Mouse (Mus musculus): Measurements from ENCODE around the gene Abcc1. TPM values are rescaled to one million over a fixed set of nuclear protein-coding genes. Genes with fewer than 3 reads are reported as not detected.

Gene Abcc1
- polyA plus RNA-seq, 1 experiment from 2014 or later, result 2.6 TPM

DNA sequence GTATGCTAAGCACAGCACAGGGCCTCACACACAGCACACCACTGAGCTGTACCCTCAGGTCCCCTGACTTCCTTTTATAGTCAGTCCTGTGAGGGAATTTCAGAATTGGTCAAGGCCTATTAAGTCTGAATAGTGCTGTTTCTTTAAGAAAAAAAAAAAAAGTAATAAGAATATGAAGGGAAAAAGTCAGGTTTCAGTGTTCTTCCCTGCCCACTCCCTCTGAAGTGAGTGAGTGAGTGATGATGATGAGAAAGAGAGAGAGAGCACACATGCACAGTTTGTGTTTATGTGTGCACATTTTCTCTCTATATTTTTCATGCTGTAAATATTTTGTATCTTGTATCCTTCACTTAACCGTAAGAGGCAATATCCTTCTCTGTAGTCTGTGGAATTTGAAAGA is 11.0 kb downstream of the Abcc1 start:
- WGBS, result 25% methylated on average over 1 of the region's 1 CpGs
- TF ChIP-seq CTCF (IDR thresholded peaks at IDR 0.05; ENCODE audit: low read depth), result no peak
- H3K9ac ChIP-seq (ENCODE audit: low read depth, low read length), result no peak overlapping the region
- no peak overlapping the region for H3K27ac ChIP-seq (ENCODE audit: low read depth, low read length)
- H3K9me3 ChIP-seq (ENCODE audit: control insufficient read depth), result no peaks in the 10 kb centered on the region
- no peaks in the 10 kb centered on the region for H3K4me1 ChIP-seq (replicated peaks; ENCODE audit: control insufficient read depth, insufficient read depth, low read length)
- no peak for ATAC-seq
- H3K4me2 ChIP-seq (replicated peaks; ENCODE audit: low read depth), result no peak overlapping the region
- H3K4me3 ChIP-seq (ENCODE audit: low read depth, low read length), result no peak overlapping the region
- no peaks in the 10 kb centered on the region for H3K27me3 ChIP-seq (replicated peaks; ENCODE audit: control insufficient read depth, insufficient read depth, low read length)
- no peaks in the 10 kb centered on the region for H3K36me3 ChIP-seq (ENCODE audit: control insufficient read depth, insufficient read depth)

DNA sequence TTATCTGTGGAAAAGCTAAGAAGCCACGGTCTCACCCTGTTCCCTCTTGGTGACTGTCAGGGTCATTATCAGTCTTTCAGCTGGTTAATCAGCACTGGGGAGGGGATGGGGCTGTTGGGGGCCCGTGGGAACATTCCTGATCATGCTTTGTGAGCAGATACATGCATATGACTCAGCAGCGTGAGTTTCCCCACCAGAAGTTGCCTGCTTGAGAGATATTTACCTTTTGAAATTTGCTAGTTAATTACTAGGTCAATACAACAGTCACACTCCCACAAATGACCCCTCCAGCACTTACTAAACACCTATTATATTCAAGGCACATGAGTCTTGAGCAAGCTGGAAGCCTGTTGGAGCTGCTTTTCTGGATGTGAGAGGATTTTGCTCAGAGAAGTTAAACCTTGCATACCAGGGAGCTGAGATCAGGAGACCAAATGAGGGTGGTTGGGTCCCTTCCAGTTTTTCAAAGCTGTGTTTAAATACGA is 11.5 kb downstream of the Abcc1 start:
- Histone ChIP-seq H3K27ac (ENCODE audit: low read depth, low read length) (no peak overlapping the region), H3K36me3 (ENCODE audit: control insufficient read depth, insufficient read depth) (no peaks in the 10 kb centered on the region), H3K9ac (ENCODE audit: low read depth, low read length) (no peak overlapping the region), H3K9me3 (ENCODE audit: control insufficient read depth) (no peaks in the 10 kb centered on the region), H3K27me3 (replicated peaks; ENCODE audit: control insufficient read depth, insufficient read depth, low read length) (no peaks in the 10 kb centered on the region), H3K4me3 (ENCODE audit: low read depth, low read length) (no peak overlapping the region), H3K4me1 (replicated peaks; ENCODE audit: control insufficient read depth, insufficient read depth, low read length) (no peaks in the 10 kb centered on the region), H3K4me2 (replicated peaks; ENCODE audit: low read depth) (no peak overlapping the region; the same call in 1 of the 2 replicates)
- TF ChIP-seq CTCF (IDR thresholded peaks at IDR 0.05; ENCODE audit: low read depth), result no peak
- ATAC-seq, result no peak
- WGBS, result 22% methylated on average over 4 of the region's 4 CpGs

DNA sequence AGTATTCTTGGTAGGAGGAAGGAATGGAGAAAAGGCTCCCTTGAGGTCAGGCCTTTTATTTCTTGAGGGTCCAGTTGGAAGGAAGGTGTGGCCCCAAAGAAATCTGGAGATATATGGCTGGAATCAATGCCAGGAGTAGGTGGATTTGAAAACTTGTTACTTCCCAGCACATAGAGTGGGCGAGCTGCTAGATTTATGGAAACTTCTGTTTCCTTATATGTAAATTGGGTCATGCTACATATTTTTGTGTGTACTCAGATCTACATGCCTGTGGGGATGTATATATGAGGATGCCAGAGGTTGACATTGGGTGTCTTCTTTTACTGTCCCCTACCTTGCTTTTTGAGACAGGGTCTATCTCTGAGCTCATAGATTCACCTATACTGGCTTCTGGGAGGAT is 14.6 kb downstream of the Abcc1 start:
- Histone ChIP-seq H3K36me3 (ENCODE audit: control insufficient read depth, insufficient read depth) (no peaks in the 10 kb centered on the region), H3K9ac (ENCODE audit: low read depth, low read length) (no peak overlapping the region), H3K9me3 (ENCODE audit: control insufficient read depth) (no peaks in the 10 kb centered on the region), H3K4me2 (replicated peaks; ENCODE audit: low read depth) (no peak overlapping the region), H3K27me3 (replicated peaks; ENCODE audit: control insufficient read depth, insufficient read depth, low read length) (no peaks in the 10 kb centered on the region), H3K4me1 (replicated peaks; ENCODE audit: control insufficient read depth, insufficient read depth, low read length) (no peaks in the 10 kb centered on the region), H3K4me3 (ENCODE audit: low read depth, low read length) (no peak overlapping the region), H3K27ac (ENCODE audit: low read depth, low read length) (no peak overlapping the region)
- no peak for TF ChIP-seq CTCF (IDR thresholded peaks at IDR 0.05; ENCODE audit: low read depth)
- ATAC-seq, result no peak
- 85% methylated on average over 1 of the region's 1 CpGs for WGBS

DNA sequence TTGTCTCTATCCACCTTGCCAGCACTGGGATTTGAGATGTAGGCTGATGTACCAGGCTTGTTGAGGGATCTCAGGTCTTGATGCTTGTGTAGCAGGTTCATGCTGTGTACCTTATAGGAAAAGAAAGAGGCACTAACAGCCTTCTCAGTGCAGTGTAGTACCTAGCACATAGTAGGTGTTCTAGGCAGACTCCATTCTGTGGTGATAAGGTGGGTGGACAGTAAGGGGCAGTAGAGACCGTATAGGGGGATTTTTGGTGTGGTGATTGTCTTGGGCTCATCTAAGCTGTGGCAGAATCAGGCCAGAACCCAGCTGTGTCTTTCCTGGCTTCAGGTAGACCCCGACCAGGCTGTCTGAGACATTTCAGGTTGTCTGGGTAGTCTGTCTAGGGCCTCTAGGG is 15.0 kb downstream of the Abcc1 start:
- Histone ChIP-seq H3K27me3 (replicated peaks; ENCODE audit: control insufficient read depth, insufficient read depth, low read length) (no peaks in the 10 kb centered on the region), H3K4me1 (replicated peaks; ENCODE audit: control insufficient read depth, insufficient read depth, low read length) (no peaks in the 10 kb centered on the region), H3K4me3 (ENCODE audit: low read depth, low read length) (no peak overlapping the region), H3K9me3 (ENCODE audit: control insufficient read depth) (no peaks in the 10 kb centered on the region), H3K4me2 (replicated peaks; ENCODE audit: low read depth) (no peak overlapping the region), H3K27ac (ENCODE audit: low read depth, low read length) (no peak overlapping the region), H3K9ac (ENCODE audit: low read depth, low read length) (no peak overlapping the region), H3K36me3 (ENCODE audit: control insufficient read depth, insufficient read depth) (no peaks in the 10 kb centered on the region)
- TF ChIP-seq CTCF (IDR thresholded peaks at IDR 0.05; ENCODE audit: low read depth), result no peak
- 84% methylated on average over 2 of the region's 2 CpGs for WGBS
- no peak for ATAC-seq

DNA sequence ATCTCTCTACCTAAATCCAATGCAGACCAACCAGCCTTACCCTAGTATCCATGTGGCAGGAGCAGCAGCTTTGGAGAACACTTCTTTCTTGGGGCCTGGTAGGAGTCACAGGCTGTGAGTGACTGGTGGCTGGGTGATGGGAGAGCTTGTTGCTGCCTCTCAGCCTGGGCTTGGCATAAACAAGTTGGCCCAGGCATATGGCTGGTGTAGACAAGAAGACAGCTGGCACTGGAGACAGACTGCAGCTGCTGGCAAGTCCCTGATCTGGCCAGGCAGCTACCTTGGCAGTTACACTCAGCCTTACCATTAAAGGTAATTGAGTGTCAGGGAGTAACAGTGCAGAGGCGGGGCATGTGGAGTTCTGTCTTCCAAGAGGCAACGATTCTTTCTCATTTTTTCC is 16.0 kb downstream of the Abcc1 start:
- no peak overlapping the region for H3K27ac ChIP-seq (ENCODE audit: low read depth, low read length)
- no peaks in the 10 kb centered on the region for H3K4me1 ChIP-seq (replicated peaks; ENCODE audit: control insufficient read depth, insufficient read depth, low read length)
- WGBS, result 59% methylated on average over 2 of the region's 2 CpGs

DNA sequence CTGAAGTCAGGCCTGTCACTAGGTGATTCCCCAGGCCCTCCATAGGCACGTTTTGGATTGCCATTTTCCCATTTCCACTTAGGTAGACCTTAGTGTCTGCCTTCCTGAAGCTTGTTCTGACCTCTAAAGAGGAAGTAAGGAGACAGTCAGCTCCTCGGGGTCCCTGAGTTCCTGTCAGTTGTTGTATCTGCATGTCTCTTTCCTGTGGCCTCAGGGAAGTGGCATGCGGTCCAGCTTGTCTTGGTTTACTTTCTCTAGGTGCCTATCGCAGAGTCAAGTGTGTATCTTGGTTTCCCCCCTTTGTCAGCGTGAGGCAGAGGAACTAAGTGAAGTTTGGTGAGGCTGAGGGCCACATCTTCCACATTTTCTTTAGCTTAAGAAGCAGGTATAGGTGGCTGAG is 17.3 kb downstream of the Abcc1 start:
- WGBS, result 72% methylated on average over 5 of the region's 5 CpGs

More for the DNA sequence above, 16.0 kb downstream of the Abcc1 start:
- H3K4me3 ChIP-seq (ENCODE audit: low read depth, low read length), result no peak overlapping the region
- no peak overlapping the region for H3K4me2 ChIP-seq (replicated peaks; ENCODE audit: low read depth)
- no peaks in the 10 kb centered on the region for H3K27me3 ChIP-seq (replicated peaks; ENCODE audit: control insufficient read depth, insufficient read depth, low read length)
- no peaks in the 10 kb centered on the region for H3K36me3 ChIP-seq (ENCODE audit: control insufficient read depth, insufficient read depth)
- ATAC-seq, result no peak
- no peak overlapping the region for H3K9ac ChIP-seq (ENCODE audit: low read depth, low read length)
- no peaks in the 10 kb centered on the region for H3K9me3 ChIP-seq (ENCODE audit: control insufficient read depth)
- TF ChIP-seq CTCF (IDR thresholded peaks at IDR 0.05; ENCODE audit: low read depth), result no peak

DNA sequence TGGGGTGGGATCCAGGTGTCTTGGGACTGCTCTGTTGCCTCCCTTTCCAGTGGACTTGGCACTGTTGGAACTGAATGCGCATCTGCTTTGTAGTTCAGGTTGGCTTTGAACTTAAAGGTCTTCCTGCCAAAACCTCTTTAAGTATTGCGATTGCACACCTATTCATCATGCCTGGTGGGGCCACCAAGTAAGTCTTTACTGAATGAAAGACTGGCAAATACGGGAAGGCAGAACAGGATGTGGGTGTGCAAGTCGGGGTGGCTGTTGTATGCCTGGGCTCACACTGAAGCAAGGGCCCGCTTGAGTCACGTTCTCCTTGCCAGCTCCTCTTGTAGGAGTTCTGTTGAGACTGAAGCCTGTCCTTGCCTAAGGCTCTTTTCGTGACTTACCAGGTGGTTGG is 18.5 kb downstream of the Abcc1 start:
- no peak overlapping the region for H3K4me3 ChIP-seq (ENCODE audit: low read depth, low read length)
- no peak for ATAC-seq
- H3K27ac ChIP-seq (ENCODE audit: low read depth, low read length), result no peak overlapping the region
- no peaks in the 10 kb centered on the region for H3K36me3 ChIP-seq (ENCODE audit: control insufficient read depth, insufficient read depth)
- no peak for TF ChIP-seq CTCF (IDR thresholded peaks at IDR 0.05; ENCODE audit: low read depth)
- H3K4me2 ChIP-seq (replicated peaks; ENCODE audit: low read depth), result no peak overlapping the region
- H3K9ac ChIP-seq (ENCODE audit: low read depth, low read length), result no peak overlapping the region
- H3K27me3 ChIP-seq (replicated peaks; ENCODE audit: control insufficient read depth, insufficient read depth, low read length), result no peaks in the 10 kb centered on the region
- H3K9me3 ChIP-seq (ENCODE audit: control insufficient read depth), result no peaks in the 10 kb centered on the region
- WGBS, result 87% methylated on average over 7 of the region's 7 CpGs
- H3K4me1 ChIP-seq (replicated peaks; ENCODE audit: control insufficient read depth, insufficient read depth, low read length), result no peaks in the 10 kb centered on the region

More for the DNA sequence above, 17.3 kb downstream of the Abcc1 start:
- Histone ChIP-seq H3K36me3 (ENCODE audit: control insufficient read depth, insufficient read depth) (no peaks in the 10 kb centered on the region), H3K4me2 (replicated peaks; ENCODE audit: low read depth) (no peak overlapping the region), H3K4me3 (ENCODE audit: low read depth, low read length) (no peak overlapping the region), H3K9ac (ENCODE audit: low read depth, low read length) (no peak overlapping the region), H3K27me3 (replicated peaks; ENCODE audit: control insufficient read depth, insufficient read depth, low read length) (no peaks in the 10 kb centered on the region), H3K4me1 (replicated peaks; ENCODE audit: control insufficient read depth, insufficient read depth, low read length) (no peaks in the 10 kb centered on the region), H3K27ac (ENCODE audit: low read depth, low read length) (no peak overlapping the region), H3K9me3 (ENCODE audit: control insufficient read depth) (no peaks in the 10 kb centered on the region)
- no peak for TF ChIP-seq CTCF (IDR thresholded peaks at IDR 0.05; ENCODE audit: low read depth)
- ATAC-seq, result no peak

All from intestine, postnatal 0 days (tissue).